Mouse (Mus musculus) midbrain, postnatal 0 days (tissue): ENCODE measurements around the gene Uso1. TPM values are rescaled to one million over a fixed set of nuclear protein-coding genes. Genes with fewer than 3 reads are reported as not detected.

ENCODE experiments used
- ATAC-seq: fragments of 200-750 bp; cut with Nextera tagmentation; 2 replicates; pipeline ENCODE4 v1.8.0; 2017; ENCODE audit warnings: moderate number of reproducible peaks, mild to moderate bottlenecking, moderate TSS enrichment, moderate library complexity; ENCODE audit not compliant: low FRiP score
- DNase-seq: peaks from one replicate; pipeline ENCODE4 v3.0.0-alpha.2; 2015; ENCODE audit warnings: low spot score
- H3K27ac ChIP-seq: fragments of 300-500 bp; sonication (generic); 2 replicates; pipeline ENCODE4 v1.5.1; 2014; ENCODE audit warnings: low read depth, mild to moderate bottlenecking, low read length, mixed read lengths
- H3K27me3 ChIP-seq: fragments of 300-500 bp; sonication (generic); 2 replicates; pipeline ENCODE4 v1.6.1; 2014; ENCODE audit warnings: low read length, control low read depth, mixed read lengths; ENCODE audit not compliant: insufficient read depth
- H3K36me3 ChIP-seq: fragments of 300-500 bp; sonication (generic); 2 replicates; pipeline ENCODE4 v1.6.1; 2014; ENCODE audit warnings: low read length, control low read depth, mixed read lengths; ENCODE audit not compliant: insufficient read depth
- H3K4me1 ChIP-seq: fragments of 300-500 bp; sonication (generic); 2 replicates; pipeline ENCODE4 v1.6.1; 2014; ENCODE audit warnings: mild to moderate bottlenecking, control low read depth, antibody characterized with exemption, low read length, mixed read lengths; ENCODE audit not compliant: insufficient read depth
- H3K4me2 ChIP-seq: fragments of 300-500 bp; sonication (generic); 2 replicates; pipeline ENCODE4 v1.6.1; 2014; ENCODE audit warnings: low read depth, mild to moderate bottlenecking, low read length, mixed read lengths; ENCODE audit not compliant: poor library complexity, severe bottlenecking
- H3K4me3 ChIP-seq: fragments of 300-500 bp; sonication (generic); 2 replicates; pipeline ENCODE4 v1.5.1; 2014; ENCODE audit warnings: low read depth, mild to moderate bottlenecking, low read length, moderate library complexity
- H3K9ac ChIP-seq: fragments of 300-500 bp; sonication (generic); replicated peaks from 2 replicates; pipeline ENCODE4 v1.6.1; 2014; ENCODE audit warnings: mild to moderate bottlenecking, low read length, moderate library complexity, mixed read lengths; ENCODE audit not compliant: poor library complexity, severe bottlenecking
- H3K9me3 ChIP-seq: fragments of 300-500 bp; sonication (generic); 2 replicates; pipeline ENCODE4 v1.6.1; 2016; ENCODE audit warnings: low read length, control low read depth
- CTCF ChIP-seq: IDR thresholded peaks from 2 replicates; pipeline ENCODE4 v1.5.1; 2016; ENCODE audit warnings: antibody characterized with exemption, mild to moderate bottlenecking
- WGBS: fragments of 180-500 bp; shearing (Covaris S2); extraction: QIAGEN DNeasy Blood & Tissue Kit; methylation state at CpG from one replicate; pipeline ENCODE4 v1.1.7; 2014; 5-methylcytosine and 5-hydroxymethylcytosine counted together
- polyA plus RNA-seq: library from polyadenylated mRNA; unstranded; fragments of >200 nt; fragmentation: Nextera tagmentation; extraction: Ambion mirVana; gene quantifications from 2 replicates; pipeline ENCODE4 v1.2.1, GENCODE M21; 2015
- total RNA-seq: library from RNA; depleted of rRNA; stranded (reverse); fragments of >200 nt; gene quantifications from 2 replicates; pipeline ENCODE4 v1.2.3, GENCODE M21; 2014

Gene Uso1
- total and polyA plus RNA-seq, 2 experiments from 2014 or later, result 22.4 to 27.0 TPM

DNA sequence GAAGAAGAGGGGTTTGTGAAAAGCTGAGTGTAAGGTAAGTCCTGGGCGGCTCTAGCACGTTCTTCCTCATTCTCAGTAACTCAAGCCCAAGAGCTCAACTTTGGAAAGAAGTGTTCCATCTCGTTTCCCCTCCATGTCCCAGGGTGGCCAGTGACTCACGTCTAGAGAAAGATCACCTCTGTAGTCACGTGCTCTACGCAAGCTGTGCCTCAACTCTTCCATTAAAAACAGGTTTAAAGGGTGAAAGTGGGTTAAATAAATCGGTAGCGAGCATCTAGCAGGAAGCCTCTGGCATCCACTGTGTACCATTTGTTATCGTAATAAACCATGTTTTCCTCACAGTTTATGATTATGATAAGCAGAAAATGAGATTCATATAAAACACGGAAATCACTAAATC is 94.1 kb downstream of the Uso1 start:
- Histone ChIP-seq H3K27me3 (no peaks in the 10 kb centered on the region), H3K9ac (no peak overlapping the region), H3K4me3 (no peak overlapping the region), H3K4me2 (no peak overlapping the region), H3K9me3 (no peaks in the 10 kb centered on the region), H3K36me3 (no peaks in the 10 kb centered on the region), H3K4me1 (no peaks in the 10 kb centered on the region), H3K27ac (no peak overlapping the region)
- 76% methylated on average over 10 of the region's 10 CpGs for WGBS
- ATAC-seq (no peak), DNase-seq (no peak)
- no peak for TF ChIP-seq CTCF

DNA sequence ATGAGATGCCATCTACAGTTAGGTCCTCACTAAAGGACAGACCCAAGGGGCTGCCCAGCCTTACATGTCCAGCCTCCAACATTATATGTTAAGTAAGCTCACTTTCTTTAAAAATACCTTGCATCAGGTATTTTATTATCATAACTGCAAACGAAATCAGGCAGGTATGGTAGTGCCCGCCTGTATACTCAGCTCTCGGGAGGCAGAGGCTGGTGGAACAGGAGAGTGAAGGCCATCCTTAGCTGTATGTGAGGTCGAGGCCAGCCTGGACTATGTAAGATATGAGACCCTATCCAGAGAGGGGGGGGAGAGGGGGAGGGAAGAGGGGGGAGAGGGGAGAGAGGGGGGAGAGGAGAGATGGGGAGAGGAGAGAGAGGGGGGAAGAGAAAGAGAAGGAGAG is 95.6 kb downstream of the Uso1 start:
- no peak overlapping the region for H3K27ac ChIP-seq
- WGBS, result 71% methylated on average over 4 of the region's 4 CpGs
- no peaks in the 10 kb centered on the region for H3K36me3 ChIP-seq
- no peak overlapping the region for H3K4me2 ChIP-seq
- DNase-seq (no peak), ATAC-seq (no peak)
- H3K4me3 ChIP-seq, result no peak overlapping the region
- no peaks in the 10 kb centered on the region for H3K27me3 ChIP-seq
- H3K9me3 ChIP-seq, result no peaks in the 10 kb centered on the region
- no peak for TF ChIP-seq CTCF
- H3K4me1 ChIP-seq, result no peaks in the 10 kb centered on the region
- H3K9ac ChIP-seq, result no peak overlapping the region

DNA sequence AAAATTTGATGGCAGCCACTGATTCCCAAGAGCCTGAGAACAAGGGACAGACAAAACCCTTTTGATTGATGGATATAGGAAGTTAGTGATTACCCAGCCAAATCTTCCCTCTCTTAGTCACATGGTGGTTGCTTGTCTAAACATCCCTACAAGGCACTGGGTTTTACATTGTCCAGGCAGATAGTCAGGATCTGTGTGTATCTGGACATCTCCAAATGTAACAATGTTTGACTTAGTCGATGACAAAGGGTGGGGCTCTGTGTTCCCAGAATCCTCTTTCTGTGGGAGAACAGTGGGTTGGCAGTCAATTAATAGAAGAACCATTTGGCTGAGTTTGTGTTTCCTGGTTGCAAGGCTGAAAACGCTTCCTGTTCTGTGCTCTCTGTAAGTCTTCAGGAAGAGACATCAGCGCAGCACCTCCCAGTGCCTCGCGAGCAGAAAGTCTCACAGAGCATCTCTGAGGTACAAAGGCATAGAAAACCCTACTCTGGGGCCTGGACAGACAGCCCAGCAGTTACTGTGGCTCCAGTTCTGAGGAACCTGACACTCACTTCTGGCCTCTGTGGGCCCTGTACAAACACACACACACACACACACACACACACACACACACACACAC is 97.3 kb downstream of the Uso1 start:
- Histone ChIP-seq H3K27ac (no peak overlapping the region), H3K9ac (no peak overlapping the region), H3K4me3 (no peak overlapping the region), H3K36me3 (no peaks in the 10 kb centered on the region), H3K4me1 (no peaks in the 10 kb centered on the region), H3K27me3 (no peaks in the 10 kb centered on the region), H3K4me2 (no peak overlapping the region), H3K9me3 (no peaks in the 10 kb centered on the region)
- ATAC-seq, result no peak
- WGBS, result 70% methylated on average over 5 of the region's 5 CpGs
- no peak for DNase-seq
- no peak for TF ChIP-seq CTCF

DNA sequence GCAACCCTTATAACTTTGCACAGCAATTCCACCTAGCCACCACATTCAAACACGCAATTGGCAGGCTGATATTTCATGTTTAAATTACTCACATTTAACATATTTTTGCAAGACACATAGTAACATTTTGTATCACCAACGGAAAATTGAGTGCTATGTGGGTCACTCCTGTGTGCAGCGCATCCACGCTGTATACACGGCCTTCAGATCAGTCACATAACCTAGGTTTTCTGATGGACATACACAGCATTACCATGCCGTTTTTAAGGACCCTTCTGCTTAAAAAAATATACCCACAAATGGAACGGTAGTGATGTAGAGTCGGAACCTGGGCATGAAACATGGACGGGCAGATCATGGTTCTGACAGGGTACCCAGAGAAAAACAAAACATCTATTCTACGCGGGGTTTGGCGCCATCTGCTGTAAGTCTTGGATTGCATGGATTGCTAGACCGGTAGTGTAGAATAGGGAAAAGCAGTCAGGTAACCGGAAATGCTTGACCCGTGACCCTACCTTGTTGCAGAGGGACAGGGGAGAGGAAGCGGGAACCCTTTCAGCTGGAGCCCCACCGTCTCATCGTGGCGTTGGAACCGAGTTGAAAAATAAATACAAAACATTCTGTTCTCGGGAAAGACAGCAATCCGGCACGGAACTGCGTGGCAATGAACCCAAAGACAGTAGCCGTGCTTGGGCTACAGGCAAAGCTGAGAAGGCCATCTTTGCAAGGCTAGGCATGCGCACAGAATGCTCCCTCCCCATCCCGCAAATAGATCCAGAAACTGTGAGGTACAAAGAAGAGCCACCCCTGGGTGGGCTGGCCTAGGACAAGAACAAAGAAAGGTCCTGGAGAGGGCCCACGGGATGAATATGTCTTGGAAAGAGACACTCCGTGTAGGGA is 101.8 kb downstream of the Uso1 start:
- no peaks in the 10 kb centered on the region for H3K36me3 ChIP-seq
- no peak overlapping the region for H3K9ac ChIP-seq
- ATAC-seq, result peak; percentile 73
- 0 out of 2 replicates have a peak overlapping the region, but pooled peaks have one; percentile 10 for H3K4me2 ChIP-seq
- DNase-seq, result peak; percentile 85
- H3K4me3 ChIP-seq, result no peak overlapping the region
- no peaks in the 10 kb centered on the region for H3K4me1 ChIP-seq
- no peaks in the 10 kb centered on the region for H3K27me3 ChIP-seq
- peak; percentile 90 for TF ChIP-seq CTCF
- H3K9me3 ChIP-seq, result no peaks in the 10 kb centered on the region
- 42% methylated on average over 29 of the region's 29 CpGs for WGBS
- H3K27ac ChIP-seq, result no peak overlapping the region

DNA sequence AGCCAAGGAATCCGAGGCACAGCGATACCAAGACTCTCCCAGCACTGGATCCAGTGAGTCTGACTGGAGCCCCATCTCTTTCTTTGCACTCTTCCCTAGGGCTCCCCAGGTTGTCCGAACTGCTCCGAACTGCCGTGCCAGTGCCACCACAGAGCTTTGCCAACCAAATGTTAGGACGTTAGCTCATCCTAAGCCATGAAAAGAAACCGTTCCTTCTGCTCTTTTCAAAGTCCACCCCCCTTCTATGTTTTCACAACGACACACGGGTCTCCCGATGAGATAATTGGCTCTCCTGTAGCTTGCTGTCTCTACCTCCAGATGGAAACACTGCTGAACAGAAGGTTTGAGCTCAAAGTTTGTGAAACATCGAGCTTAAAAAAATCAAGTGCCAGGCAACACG is 103.0 kb downstream of the Uso1 start:
- H3K9ac ChIP-seq, result no peak overlapping the region
- no peaks in the 10 kb centered on the region for H3K27me3 ChIP-seq
- H3K4me2 ChIP-seq, result no peak overlapping the region
- H3K4me1 ChIP-seq, result no peaks in the 10 kb centered on the region
- no peak overlapping the region for H3K27ac ChIP-seq
- DNase-seq, result no peak
- H3K36me3 ChIP-seq, result no peaks in the 10 kb centered on the region
- H3K9me3 ChIP-seq, result no peaks in the 10 kb centered on the region
- 91% methylated on average over 12 of the region's 12 CpGs for WGBS
- ATAC-seq, result no peak
- H3K4me3 ChIP-seq, result no peak overlapping the region
- no peak for TF ChIP-seq CTCF

DNA sequence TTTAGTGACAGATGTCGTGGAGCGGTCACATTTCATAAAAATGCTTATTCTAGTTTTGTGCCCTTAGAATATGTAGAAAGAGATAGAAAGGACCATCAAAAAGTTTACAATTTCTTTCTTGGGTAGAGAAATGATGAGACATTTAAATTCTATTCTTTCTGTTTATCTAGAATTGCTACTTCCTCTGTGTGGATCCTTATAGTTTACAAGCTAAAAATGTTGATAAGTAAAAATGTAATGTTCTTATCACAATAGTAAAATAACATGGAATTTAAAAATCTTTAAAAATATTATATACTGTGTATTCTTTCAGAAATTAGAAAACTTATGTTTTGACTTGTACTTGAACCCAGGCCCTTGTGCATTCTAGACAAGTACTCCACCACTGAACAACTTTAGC is 107.2 kb downstream of the Uso1 start:
- no peak overlapping the region for H3K9ac ChIP-seq
- no peak for ATAC-seq
- no peak overlapping the region for H3K27ac ChIP-seq
- no peaks in the 10 kb centered on the region for H3K27me3 ChIP-seq
- no peak for DNase-seq
- no peaks in the 10 kb centered on the region for H3K9me3 ChIP-seq
- H3K4me1 ChIP-seq, result no peaks in the 10 kb centered on the region
- 98% methylated on average over 2 of the region's 2 CpGs for WGBS
- no peak overlapping the region for H3K4me3 ChIP-seq
- no peak for TF ChIP-seq CTCF
- H3K4me2 ChIP-seq, result no peak overlapping the region
- H3K36me3 ChIP-seq, result no peaks in the 10 kb centered on the region
